Mouse (Mus musculus) brain, embryonic 14.5 days (tissue): Measurements from ENCODE around the gene Gpr3.

ENCODE experiments used
- CTCF ChIP-seq: fragments of 200-500 bp; IDR thresholded peaks from 2 replicates; pipeline ENCODE4 v1.5.1; 2012; ENCODE audit warnings: inconsistent platforms, mild to moderate bottlenecking, moderate library complexity, borderline replicate concordance; ENCODE audit not compliant: insufficient read depth, insufficient read length; ENCODE audit errors: extremely low read depth
- POLR2A ChIP-seq: fragments of 200-500 bp; IDR thresholded peaks from 2 replicates; pipeline ENCODE4 v1.6.1; 2012; ENCODE audit warnings: mild to moderate bottlenecking, inconsistent platforms, borderline replicate concordance; ENCODE audit not compliant: poor library complexity, insufficient read depth, insufficient read length, severe bottlenecking; ENCODE audit errors: extremely low read depth

DNA sequence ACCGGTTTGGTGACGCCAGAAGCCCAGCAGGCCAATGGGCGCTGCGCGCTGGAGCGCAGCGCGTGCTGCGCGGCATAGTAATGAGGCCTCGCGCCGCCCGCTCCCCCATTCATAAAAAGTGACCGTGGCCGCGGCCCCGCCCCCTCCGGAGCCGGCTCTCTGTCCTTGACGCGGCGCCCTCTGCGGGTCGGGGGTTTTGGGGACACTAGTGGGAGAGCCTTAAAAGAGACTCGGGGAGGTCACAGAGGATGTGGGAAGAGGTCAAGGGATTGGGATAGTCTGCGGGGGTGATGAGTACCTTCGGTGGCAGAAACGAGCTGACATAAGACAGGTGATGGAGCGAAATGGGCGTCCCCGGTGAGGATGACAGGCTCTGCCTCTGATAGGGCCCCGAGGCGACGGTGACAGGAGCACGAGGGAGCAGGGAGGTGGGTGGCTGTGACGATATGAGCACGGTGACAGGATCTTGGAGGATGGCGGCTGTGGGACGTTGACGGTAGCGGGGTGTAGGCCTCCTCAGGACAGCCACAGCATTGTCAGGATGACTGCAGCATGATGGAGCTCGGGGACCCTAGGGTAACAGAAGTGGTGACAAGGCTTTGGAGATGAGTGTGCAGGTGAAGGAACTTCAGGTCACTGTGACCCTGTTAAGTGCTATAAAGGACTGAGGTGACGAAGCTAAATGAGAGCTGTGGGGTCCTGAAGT, 379 bp upstream of the Gpr3 start:
- TF ChIP-seq POLR2A (no peak), CTCF (0 out of 2 replicates have a peak, but pooled peaks have one; percentile 4)
